Mouse (Mus musculus): ENCODE results near the gene Ccdc150. TPM values are rescaled to one million over a fixed set of nuclear protein-coding genes. Genes with fewer than 3 reads are reported as not detected.

Gene Ccdc150
- 0.06 and 0.15 TPM in 2 replicates for polyA plus RNA-seq (2012; rRNA removed)

- H3K4me1 ChIP-seq (ENCODE audit: control insufficient read depth, insufficient read depth, low read length), result peaks cover 2% of the 10 kb centered on the region; the same call in 1 of the 2 replicates
- TF ChIP-seq POLR2A (IDR thresholded peaks at IDR 0.05; ENCODE audit: extremely low read depth, insufficient read depth, low read length) (peak; percentile 89), CTCF (IDR thresholded peaks at IDR 0.05; ENCODE audit: extremely low read depth, insufficient read depth, low read length) (0 out of 2 replicates have a peak, but pooled peaks have one; percentile 4)
- H3K27ac ChIP-seq (ENCODE audit: insufficient read depth, low read length), result no peak within 1 kb of the TSS
- peak within 1 kb of the TSS; percentile 7 for H3K4me3 ChIP-seq (ENCODE audit: insufficient read depth, low read length)
Measured at GRCm38 (mm10) chr1:54250158-54250866, at the start of gene Ccdc150. Ccdc150 (plus strand) TSS chr1:54250683.

DNA sequence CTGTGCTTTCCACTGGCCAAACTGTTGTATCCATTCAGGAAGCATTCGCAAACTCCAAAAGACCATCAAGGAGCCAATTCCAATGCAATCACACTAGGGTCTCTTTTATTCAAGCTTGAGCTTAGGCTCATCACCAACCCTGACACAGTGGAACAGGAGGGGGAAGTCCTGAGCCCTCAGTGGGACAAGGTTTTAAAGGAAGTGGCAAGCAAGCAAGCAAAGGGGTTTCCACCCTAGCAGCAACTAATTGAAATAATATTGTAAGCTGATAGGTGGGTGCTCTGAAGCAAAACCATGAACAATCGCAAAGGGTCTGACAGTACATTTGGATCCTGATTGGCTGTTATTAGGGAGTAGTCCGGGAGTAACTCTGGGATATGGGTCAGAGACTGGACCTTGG lies 30.2 kb upstream of the Ccdc150 start:
- Histone ChIP-seq H3K4me3 (ENCODE audit: insufficient read depth, low read length) (no peak overlapping the region), H3K4me1 (ENCODE audit: control insufficient read depth, insufficient read depth, low read length) (no peaks in the 10 kb centered on the region), H3K27ac (ENCODE audit: insufficient read depth, low read length) (no peak overlapping the region)
- no peak for TF ChIP-seq CTCF (IDR thresholded peaks at IDR 0.05; ENCODE audit: extremely low read depth, insufficient read depth, low read length)
- no peak for TF ChIP-seq POLR2A (IDR thresholded peaks at IDR 0.05; ENCODE audit: extremely low read depth, insufficient read depth, low read length)

DNA sequence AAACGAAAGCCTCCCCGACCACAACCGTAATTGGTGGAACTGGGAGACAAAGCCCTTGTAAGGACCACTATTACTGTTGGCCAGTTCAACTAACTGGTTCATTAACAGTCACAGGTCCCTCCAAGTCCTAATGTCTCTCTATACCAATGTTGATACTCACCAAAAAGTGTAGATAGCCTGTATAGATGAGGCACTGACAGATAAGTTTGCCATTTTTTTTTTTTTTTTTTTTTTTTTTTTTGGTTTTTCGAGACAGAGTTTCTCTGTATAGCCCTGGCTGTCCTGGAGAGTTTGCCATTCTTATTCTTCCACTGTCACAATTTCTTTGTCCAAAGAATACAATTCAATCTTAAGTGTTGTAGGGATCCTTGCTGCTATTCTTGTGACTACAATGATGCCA lies 7.8 kb upstream of the Ccdc150 start:
- Histone ChIP-seq H3K4me3 (ENCODE audit: insufficient read depth, low read length) (no peak overlapping the region), H3K27ac (ENCODE audit: insufficient read depth, low read length) (no peak overlapping the region), H3K4me1 (ENCODE audit: control insufficient read depth, insufficient read depth, low read length) (no peaks in the 10 kb centered on the region)
- TF ChIP-seq CTCF (IDR thresholded peaks at IDR 0.05; ENCODE audit: extremely low read depth, insufficient read depth, low read length) (no peak), POLR2A (IDR thresholded peaks at IDR 0.05; ENCODE audit: extremely low read depth, insufficient read depth, low read length) (no peak)

- Histone ChIP-seq H3K27ac (ENCODE audit: insufficient read depth, low read length) (no peak overlapping the region), H3K4me1 (ENCODE audit: control insufficient read depth, insufficient read depth, low read length) (no peaks in the 10 kb centered on the region), H3K4me3 (ENCODE audit: insufficient read depth, low read length) (no peak overlapping the region)
- no peak for TF ChIP-seq CTCF (IDR thresholded peaks at IDR 0.05; ENCODE audit: extremely low read depth, insufficient read depth, low read length)
- no peak for TF ChIP-seq POLR2A (IDR thresholded peaks at IDR 0.05; ENCODE audit: extremely low read depth, insufficient read depth, low read length)
Measured at GRCm38 (mm10) chr1:54275552-54275951, 25.1 kb downstream of the Ccdc150 start.

DNA sequence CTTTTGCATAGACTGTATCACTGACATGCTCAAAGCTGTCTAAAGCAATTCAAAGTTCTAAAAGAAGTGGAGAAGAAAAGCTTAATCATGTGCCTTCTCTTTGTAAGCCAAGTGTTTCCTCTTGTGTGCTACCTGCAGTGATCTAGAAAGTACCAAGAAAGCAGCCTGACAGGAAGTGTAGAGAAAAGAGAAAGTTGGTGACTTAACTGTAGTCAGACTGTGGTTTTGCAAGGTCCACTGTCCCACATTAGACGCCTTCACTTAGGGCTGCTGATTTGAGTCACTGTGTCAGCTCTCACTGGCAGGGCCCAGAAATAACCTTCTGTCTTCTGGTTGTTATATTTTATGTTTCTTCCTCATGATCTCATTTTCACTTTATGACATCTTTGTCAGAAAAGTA lies 29.1 kb downstream of the Ccdc150 start:
- TF ChIP-seq CTCF (IDR thresholded peaks at IDR 0.05; ENCODE audit: extremely low read depth, insufficient read depth, low read length) (no peak), POLR2A (IDR thresholded peaks at IDR 0.05; ENCODE audit: extremely low read depth, insufficient read depth, low read length) (no peak)
- H3K4me3 ChIP-seq (ENCODE audit: insufficient read depth, low read length), result no peak overlapping the region
- no peaks in the 10 kb centered on the region for H3K4me1 ChIP-seq (ENCODE audit: control insufficient read depth, insufficient read depth, low read length)
- no peak overlapping the region for H3K27ac ChIP-seq (ENCODE audit: insufficient read depth, low read length)

GRCm38 (mm10) chr1:54280651-54281050 lies 30.2 kb downstream of the Ccdc150 start:
- Histone ChIP-seq H3K4me1 (ENCODE audit: control insufficient read depth, insufficient read depth, low read length) (no peaks in the 10 kb centered on the region), H3K27ac (ENCODE audit: insufficient read depth, low read length) (no peak overlapping the region), H3K4me3 (ENCODE audit: insufficient read depth, low read length) (no peak overlapping the region)
- TF ChIP-seq POLR2A (IDR thresholded peaks at IDR 0.05; ENCODE audit: extremely low read depth, insufficient read depth, low read length), result no peak

GRCm38 (mm10) chr1:54306404-54306803 lies 55.9 kb downstream of the Ccdc150 start:
- TF ChIP-seq CTCF (IDR thresholded peaks at IDR 0.05; ENCODE audit: extremely low read depth, insufficient read depth, low read length) (no peak), POLR2A (IDR thresholded peaks at IDR 0.05; ENCODE audit: extremely low read depth, insufficient read depth, low read length) (no peak)
- Histone ChIP-seq H3K4me3 (ENCODE audit: insufficient read depth, low read length) (no peak overlapping the region), H3K27ac (ENCODE audit: insufficient read depth, low read length) (no peak overlapping the region), H3K4me1 (ENCODE audit: control insufficient read depth, insufficient read depth, low read length) (no peaks in the 10 kb centered on the region)

GRCm38 (mm10) chr1:54326647-54327046 lies 76.2 kb downstream of the Ccdc150 start:
- H3K27ac ChIP-seq (ENCODE audit: insufficient read depth, low read length), result no peak overlapping the region
- no peaks in the 10 kb centered on the region for H3K4me1 ChIP-seq (ENCODE audit: control insufficient read depth, insufficient read depth, low read length)
- no peak overlapping the region for H3K4me3 ChIP-seq (ENCODE audit: insufficient read depth, low read length)
- TF ChIP-seq CTCF (IDR thresholded peaks at IDR 0.05; ENCODE audit: extremely low read depth, insufficient read depth, low read length) (no peak), POLR2A (IDR thresholded peaks at IDR 0.05; ENCODE audit: extremely low read depth, insufficient read depth, low read length) (no peak)

- Histone ChIP-seq H3K4me1 (ENCODE audit: control insufficient read depth, insufficient read depth, low read length) (no peaks in the 10 kb centered on the region), H3K4me3 (ENCODE audit: insufficient read depth, low read length) (no peak overlapping the region), H3K27ac (ENCODE audit: insufficient read depth, low read length) (no peak overlapping the region)
- no peak for TF ChIP-seq CTCF (IDR thresholded peaks at IDR 0.05; ENCODE audit: extremely low read depth, insufficient read depth, low read length)
- TF ChIP-seq POLR2A (IDR thresholded peaks at IDR 0.05; ENCODE audit: extremely low read depth, insufficient read depth, low read length), result no peak
Measured at GRCm38 (mm10) chr1:54327876-54328545, 77.5 kb downstream of the Ccdc150 start.

DNA sequence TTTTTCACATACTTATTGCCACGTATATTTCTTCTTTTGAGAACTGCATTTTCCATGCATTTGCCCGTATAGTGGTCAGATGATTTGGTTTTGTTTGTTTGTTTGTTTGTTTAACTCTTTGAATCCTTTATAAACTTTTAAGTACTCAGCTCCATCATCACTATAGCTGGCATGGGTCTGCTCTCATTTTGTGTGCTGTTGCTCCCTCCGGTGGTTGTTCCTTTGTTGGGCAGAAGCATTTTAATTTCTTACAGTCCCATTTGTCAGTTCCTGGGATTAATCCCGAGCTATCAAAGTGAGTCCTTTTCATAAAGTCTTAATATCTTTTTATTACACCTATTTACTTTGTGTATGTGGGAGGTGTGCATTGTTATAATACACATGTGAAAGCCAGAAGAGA lies 82.5 kb downstream of the Ccdc150 start:
- Histone ChIP-seq H3K27ac (ENCODE audit: insufficient read depth, low read length) (no peak overlapping the region), H3K4me3 (ENCODE audit: insufficient read depth, low read length) (no peak overlapping the region), H3K4me1 (ENCODE audit: control insufficient read depth, insufficient read depth, low read length) (no peaks in the 10 kb centered on the region)
- TF ChIP-seq POLR2A (IDR thresholded peaks at IDR 0.05; ENCODE audit: extremely low read depth, insufficient read depth, low read length), result no peak
- peak; percentile 72 for TF ChIP-seq CTCF (IDR thresholded peaks at IDR 0.05; ENCODE audit: extremely low read depth, insufficient read depth, low read length)

All from cortical plate, adult 2 months (tissue).